Mouse (Mus musculus): ENCODE measurements around the gene Hint2.

- TF ChIP-seq HCFC1 (IDR thresholded peaks at IDR 0.05; ENCODE audit: borderline replicate concordance, insufficient read depth, low read length) (no peak), CHD2 (IDR thresholded peaks at IDR 0.05; ENCODE audit: low read depth, low read length) (no peak), MAFK (IDR thresholded peaks at IDR 0.05; ENCODE audit: insufficient read depth, low read depth, low read length) (no peak), ZC3H11A (IDR thresholded peaks at IDR 0.05; ENCODE audit: borderline replicate concordance, low read depth, low read length) (no peak)
Observed at GRCm38 (mm10) chr4:43695249-43695671, 39.0 kb upstream of the Hint2 start.

Data from ES-E14 (cell line).